Mouse (Mus musculus): ENCODE data around the gene Tnni2.

- TF ChIP-seq CTCF (IDR thresholded peaks at IDR 0.05; ENCODE audit: low read depth), result no peak
- TF ChIP-seq EP300 (IDR thresholded peaks at IDR 0.05; ENCODE audit: low read depth), result peak; percentile 76
Measured at GRCm38 (mm10) chr7:142395472-142395871, 46.1 kb upstream of the Tnni2 start.

Data from liver, embryonic 14.5 days (tissue).